Mouse (Mus musculus) thymus, adult 18-20 months (tissue): Measurements from ENCODE around the gene Myh1.

Experiments used
- DNase-seq, 2 experiments: peaks; one replicate each; pipeline ENCODE4 v3.0.0; 2022; ENCODE audit warnings: mixed read lengths in 2 of 2

Gene Myh1

DNA sequence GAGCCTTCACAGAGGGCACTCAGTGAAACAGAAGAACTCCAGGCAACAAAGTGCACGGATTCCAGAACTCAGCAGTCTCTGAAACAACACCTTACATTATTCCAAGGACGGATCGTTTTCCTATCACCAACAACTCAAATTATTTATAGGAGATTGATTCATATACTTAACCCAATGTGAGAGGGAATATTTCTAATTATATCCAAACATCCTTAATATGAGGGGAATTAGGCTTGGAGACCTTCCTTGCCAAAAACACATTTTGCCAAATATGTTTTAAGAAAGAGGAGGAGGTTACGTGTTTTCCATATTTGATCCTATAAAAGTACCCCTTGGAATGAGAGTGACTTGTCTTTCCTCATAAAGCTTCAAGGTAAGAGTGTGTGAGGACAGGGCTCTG, at the start of gene Myh1:
TSS of gene Myh1 (plus strand) at position 301 of the 400 bp plus-strand sequence.
- no peak for DNase-seq

DNA sequence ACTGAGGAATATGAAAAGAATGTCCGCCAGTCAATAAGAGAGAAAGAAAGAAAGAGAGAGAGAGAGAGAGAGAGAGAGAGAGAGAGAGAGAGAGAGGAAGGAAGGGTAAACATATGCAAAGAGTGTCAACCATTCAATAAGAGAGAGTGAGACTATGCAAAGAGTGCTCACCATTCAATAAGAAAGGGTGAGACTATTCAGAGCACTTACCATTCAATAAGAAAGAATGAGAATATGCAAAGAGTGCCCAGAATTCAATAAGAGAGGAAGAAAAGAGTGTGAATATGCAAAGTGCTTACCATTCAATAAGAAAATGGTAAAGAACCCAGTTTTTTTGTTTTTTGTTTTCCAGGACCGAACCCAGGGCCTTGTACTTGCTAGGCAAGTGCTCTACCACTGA, 49.6 kb upstream of the Myh1 start:
- DNase-seq, result no peak

DNA sequence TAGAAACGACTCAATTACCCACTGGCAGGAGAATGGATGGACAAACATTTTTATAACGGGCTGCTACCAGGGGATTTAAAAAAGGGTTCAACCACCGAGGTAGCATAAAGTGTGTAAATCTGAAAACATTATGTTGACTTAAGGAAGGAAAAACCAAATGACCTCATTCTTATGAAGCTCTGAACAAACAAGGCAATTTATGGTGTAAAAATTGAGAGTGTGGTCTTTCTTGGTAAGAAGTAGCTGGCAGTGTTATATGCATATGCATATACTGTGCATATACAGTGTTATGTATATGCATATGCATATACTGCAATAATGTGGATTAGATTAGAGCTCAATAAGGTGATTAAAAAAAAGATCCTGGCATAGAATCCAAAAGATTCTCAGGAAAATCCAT, 48.7 kb upstream of the Myh1 start:
- no peak for DNase-seq

DNA sequence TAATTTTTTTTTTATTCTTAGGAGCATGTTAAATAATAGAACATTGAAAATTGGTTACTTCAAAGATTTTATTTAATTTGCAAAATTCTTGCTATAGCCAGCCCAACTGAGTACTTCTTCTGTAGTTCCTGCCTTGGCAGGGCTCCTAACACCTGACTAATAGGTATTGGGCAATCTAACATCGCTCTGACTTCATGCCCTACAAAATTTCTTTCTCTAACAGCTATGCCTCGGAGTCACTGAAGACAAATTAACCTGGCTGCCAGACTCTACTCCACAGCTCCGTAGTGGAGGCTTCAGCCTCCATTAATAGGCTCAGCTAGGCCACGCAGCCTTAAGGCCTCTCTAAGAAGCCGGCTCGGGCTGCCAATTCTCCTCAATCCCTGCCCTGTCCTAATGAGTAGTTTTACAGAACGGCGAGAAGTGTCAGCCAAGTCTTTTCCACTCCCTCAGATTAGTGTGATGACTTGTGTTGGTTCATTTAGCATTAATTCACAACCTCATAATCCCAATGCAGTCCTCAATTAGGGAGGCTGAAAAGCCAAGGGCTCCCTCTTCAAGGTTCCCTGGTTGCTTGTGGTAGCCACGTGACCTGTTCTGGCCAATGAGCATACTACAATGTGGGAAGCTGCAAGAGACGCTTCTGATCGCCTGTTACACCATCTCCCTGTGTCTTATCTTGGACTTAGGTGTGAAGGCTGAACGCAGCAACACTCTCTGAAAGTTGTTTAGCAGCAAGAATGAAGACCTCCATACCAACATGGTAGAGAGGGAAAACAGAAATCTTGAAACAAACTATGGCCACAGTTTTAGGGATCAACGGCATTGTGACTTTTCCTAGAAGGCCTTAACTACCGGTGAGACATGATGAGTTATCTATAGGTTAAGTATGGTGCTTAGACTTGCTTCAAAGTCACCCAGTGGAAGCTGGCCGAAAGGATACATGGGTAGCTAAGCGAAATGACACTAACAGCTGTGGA, 47.9 kb upstream of the Myh1 start:
- no peak for DNase-seq

DNA sequence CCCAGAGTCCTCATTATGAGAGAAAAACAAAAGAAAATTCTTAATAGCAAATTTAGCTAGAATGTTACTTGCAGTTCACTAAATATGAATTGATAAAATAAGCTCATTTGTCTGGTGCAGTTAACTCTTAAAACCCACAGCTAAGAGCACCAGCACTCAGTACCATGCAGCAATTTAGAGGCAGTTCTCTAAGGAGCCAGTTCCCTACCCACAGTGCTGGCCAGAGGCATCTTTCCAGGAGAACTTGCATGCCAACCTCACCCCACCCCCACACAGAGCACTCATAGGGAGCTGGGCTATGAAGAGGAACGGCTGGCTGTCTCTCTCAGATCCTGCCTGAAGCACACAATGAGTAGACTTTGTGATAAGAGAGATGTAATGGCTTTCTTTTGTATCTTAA, 46.7 kb upstream of the Myh1 start:
- no peak for DNase-seq

DNA sequence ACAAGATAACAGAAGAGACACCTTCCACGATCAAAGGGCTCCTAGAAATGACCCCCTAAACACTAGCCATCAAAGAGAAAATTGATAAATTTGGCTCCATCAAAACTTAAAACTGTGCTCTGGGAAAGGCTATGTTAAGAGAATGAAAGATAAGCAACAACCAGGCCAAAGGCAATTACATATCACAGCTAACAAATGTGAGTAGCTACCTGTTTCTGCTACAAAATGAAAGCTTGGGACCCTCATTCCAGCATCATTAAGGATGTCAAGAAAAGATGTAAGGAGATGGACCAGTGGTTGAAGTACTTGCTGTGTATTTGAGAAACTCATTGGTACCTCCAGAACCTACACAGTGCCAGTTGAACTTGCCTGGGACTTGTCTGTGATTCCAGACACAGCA, 46.0 kb upstream of the Myh1 start:
- DNase-seq, result no peak

DNA sequence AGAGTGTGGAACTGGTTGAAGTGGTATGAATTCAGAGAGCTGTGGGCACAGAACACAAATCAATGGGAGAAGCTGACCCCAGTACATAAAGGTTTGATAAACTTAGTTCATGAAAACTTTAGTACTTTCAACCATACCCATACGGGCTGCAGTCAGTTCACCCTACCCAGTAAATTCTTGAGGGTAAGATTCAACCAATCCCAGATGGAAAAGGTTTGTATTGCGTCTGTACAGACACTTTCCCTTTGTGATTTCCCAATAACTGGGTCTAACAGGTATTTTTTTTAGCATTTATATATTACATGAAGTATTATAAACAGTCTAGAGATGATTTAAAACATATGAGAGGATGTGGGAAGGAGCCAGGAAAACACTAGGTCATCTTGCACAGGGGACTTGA, 44.2 kb upstream of the Myh1 start:
- DNase-seq, result no peak

DNA sequence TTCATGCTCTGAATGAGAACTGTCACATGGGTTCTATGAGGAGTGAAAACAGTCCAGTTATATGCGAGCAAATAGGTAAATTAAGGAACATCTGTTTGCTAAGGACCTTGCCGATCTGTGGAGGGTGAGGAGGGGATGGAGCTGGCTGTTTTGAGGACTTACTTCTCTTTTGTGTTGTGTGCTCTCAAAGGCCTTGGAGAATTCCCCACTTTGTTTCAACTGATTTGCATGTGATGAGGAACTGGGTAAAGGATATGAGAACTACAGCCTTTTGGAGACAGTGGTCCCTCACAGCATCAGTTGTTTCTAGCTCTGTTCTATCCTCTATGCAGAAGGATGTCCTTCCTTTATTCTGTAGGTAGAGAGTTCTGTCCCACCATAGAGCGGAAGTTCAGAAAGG, 39.7 kb upstream of the Myh1 start:
- DNase-seq, result no peak

DNA sequence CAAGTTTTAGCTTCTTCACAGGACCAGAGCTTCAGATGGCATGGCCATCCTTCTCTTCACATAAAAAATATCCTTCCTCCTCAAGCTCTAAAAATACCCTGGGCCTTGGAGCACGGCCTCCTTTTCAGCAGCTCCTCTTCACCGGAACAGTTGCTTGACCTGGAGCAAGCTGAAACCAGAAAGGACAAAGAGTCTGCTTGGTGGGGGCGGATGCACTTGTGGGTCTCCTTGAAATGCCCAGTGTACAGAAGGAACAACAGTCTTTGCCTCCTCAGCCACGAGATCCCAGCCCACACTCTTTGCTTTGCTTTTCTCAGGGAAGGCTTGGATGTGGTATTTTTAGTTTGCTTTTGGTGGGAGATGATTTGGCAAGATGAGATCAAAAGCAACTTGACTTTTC, 36.2 kb upstream of the Myh1 start:
- no peak for DNase-seq

DNA sequence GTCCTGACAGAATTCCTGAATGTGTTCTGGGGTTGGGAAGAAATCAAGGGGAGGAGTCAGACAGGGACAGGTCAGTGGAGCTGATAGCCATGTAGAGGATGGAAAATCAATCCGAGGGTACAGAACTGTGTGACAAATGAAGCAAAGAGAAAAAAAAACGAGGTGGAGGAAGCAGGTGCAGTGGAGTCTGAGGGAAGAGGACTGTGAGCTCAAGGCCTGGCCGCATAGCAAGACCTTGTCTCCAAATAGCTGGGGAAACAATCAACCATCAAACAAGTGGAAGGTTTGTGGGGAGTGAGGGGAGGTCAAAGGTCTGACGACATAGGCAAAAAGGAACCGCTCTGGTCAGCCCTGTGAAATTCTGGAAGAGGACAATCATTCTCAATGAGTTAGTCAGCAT, 35.0 kb upstream of the Myh1 start:
- no peak for DNase-seq

DNA sequence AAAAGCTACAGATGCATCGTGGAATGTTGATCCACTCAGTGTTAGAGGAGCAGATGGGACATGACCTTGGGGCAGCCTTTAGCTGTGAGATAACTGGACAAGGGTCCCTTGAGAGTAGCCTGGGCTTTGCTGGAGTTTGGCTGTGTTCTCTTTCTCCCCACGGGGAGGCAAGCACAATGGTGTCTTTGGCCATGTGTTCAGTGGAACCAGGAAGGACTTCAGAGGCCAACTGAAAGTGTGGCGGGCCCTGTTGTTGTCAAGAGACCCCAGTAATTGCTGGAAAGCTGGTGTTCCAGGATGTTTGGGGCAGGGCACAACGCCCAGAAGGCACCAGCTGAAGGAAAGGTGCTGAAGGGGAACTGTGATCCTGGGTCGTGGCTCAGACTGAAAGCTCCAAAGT, 30.6 kb upstream of the Myh1 start:
- no peak for DNase-seq

DNA sequence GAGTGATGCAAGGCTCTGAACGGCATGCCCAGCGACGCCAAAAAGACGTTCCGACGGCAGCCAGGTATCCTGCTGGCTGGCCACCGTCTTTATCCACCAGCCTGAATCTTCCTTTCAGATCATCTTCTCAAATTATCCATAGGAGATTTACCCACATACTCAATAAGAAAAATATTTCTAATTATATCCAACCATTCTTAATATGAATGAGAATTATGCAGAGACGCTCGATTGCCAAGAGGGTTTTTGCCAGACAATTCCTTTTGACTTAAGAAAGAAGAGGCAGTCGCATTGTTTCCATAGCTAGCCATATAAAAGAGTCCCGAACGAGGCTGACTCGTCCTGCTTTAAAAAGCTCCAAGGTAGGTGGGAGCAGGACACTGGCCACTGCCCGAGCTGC, 29.1 kb upstream of the Myh1 start, which contains the start of gene Myh2:
TSS of gene Myh2 (plus strand) at position 301 of the 400 bp plus-strand sequence.
- no peak for DNase-seq

DNA sequence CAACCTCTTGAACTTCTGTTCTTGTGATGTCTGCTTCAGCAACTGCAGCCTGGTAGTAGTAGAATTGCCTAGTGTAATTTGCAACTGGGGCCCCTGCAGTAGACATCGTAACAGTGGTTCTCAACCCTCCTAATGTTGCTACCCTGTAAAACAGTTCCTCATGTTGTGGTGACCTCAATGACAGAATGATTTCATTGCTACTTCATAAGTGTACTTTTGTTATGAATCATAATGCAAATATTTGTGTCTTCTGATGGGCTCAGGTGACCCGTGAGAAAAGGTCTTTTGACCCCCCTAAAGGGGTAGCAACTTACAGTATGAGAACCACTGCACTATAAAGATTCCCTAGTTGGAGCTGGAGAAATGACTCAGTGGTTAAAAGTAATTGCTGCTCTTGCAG, 27.4 kb upstream of the Myh1 start:
- no peak for DNase-seq

DNA sequence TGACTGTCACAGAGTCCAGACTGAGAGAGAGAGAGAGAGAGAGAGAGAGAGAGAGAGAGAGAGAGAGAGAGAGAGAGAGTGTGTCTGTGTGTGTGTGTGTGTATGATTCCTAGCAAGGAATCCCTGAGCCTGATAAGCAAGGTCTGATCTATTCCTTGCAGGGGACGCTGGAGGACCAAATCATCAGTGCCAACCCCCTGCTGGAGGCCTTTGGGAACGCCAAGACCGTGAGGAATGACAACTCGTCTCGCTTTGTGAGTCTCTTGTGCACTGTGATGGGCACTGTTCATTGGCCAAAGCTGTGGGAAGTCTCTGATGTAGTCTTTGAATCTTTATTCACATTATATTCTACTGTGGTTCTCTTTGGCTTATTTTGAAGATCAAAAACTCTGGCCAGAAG, 23.5 kb upstream of the Myh1 start:
- no peak for DNase-seq

DNA sequence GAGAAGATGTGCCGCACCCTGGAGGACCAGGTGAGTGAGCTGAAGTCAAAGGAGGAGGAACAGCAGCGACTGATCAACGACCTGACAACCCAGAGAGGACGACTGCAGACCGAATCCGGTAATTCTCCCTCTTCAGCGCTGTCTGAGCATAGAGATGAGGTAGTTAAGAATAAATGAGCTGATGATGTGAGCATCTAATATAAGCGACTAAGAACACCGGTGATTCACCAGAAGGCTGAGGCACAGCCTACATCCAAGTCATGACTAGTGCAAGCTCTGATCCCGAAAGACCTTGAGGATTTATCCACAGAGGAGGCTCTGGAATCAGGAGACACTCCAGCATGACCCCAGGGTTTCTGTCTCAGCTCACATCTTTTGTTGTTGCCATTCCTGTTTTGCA, 9.5 kb upstream of the Myh1 start:
- DNase-seq, result no peak

DNA sequence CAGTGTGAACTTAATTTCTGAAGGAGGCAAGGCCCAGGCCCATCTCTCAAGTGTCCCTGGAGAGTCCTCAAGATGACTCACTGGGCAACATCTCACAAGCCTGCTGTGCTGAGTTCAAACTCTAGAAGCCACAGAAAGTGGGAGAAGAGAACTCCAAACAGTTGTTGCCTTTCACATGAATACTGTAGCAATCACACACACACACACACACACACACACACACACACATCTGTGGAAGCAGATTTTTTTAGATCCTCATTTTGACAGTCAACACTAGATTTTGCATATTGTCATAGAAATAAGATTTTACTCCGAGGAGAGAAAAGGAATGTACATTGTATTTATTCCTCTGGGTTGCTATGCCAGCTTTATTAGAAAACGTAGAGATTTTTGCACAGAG, 9.0 kb upstream of the Myh1 start:
- no peak for DNase-seq

DNA sequence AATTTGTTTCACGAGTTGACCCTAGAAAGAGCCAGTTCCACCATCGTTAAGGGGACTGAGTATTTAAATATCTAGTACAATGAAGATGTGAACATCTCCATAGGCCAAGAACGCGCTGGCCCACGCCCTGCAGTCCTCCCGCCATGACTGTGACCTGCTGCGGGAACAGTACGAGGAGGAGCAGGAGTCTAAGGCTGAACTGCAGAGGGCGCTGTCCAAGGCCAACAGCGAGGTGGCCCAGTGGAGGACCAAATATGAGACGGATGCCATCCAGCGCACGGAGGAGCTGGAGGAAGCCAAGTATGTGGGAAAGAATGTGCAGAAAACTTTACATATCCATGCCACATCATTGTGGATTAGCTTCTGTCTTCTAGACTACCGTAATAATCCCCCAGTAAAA, 8.4 kb upstream of the Myh1 start:
- no peak for DNase-seq

DNA sequence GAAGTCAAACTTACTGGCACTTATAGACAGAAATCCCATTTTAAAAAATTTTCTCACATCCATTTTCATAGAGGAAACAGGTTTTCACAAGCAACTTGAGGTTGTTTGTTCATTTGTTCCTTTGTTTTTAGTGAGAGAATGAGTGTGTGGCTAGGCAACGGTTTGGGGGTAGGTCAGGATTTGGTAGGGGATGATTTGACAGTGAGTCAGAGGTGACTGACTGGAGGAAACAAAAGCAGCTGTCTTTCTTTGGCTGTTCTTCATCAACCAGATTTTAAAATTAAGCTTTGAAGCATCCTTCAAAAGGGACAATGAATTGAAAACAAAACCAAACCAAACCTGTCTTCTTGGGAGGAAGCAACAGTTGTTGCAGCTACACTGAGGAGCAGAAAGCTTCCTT, 531 bp upstream of the Myh1 start:
- DNase-seq, result no peak

DNA sequence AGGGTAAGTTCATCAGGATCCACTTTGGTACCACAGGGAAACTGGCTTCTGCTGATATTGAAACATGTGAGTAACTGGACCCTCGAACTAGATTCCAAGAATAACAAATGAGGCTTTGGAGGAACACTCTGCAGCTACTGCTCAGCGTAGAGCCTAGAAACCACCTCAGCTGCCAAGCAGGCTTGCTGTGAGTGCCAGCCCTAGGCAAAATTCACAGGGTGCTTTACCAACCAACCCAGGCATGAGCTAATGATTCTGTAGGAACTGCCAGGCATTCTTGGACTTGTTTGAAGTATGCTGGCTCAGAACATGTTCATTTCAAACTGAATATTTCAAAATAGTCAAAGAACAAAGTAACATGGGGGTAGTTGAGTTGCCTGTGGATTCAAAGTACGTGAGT, 4.9 kb downstream of the Myh1 start:
- DNase-seq, result no peak

DNA sequence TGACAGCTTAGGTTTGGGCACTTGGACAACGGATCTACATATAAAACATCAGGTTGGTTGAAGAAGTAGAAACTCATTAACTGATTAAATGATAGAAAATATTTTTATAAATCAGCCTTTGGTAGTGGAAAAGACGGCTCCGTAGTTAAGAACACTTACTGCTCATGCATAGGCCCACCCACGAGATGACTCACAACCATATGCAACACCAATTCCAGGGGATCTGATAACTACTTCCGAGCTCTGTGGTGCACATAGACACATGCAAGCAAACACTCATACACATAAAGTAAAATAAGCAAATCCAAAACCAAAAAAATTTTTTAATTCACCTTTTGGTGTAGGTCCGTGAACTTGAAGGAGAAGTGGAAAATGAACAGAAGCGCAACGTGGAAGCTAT, 22.0 kb downstream of the Myh1 start:
- DNase-seq, result no peak

DNA sequence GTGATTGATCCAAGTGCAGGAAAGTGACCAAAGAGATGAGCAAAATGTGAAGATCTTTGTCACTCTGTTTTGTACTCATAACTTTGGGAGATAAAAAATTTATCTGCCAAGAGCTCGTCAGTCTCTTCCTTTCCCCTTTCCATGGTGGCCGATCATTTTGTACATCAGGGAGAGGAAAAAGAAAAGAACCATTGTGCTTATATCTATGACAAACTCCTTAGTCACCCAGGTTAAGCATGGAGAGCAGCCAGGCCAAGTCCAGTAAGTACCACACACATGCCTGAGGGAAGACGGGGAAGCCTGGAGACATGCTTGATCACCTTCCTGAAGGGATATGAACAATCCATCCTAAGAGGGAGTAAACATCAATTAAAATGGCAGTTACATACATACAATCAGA, 24.6 kb downstream of the Myh1 start:
- no peak for DNase-seq

DNA sequence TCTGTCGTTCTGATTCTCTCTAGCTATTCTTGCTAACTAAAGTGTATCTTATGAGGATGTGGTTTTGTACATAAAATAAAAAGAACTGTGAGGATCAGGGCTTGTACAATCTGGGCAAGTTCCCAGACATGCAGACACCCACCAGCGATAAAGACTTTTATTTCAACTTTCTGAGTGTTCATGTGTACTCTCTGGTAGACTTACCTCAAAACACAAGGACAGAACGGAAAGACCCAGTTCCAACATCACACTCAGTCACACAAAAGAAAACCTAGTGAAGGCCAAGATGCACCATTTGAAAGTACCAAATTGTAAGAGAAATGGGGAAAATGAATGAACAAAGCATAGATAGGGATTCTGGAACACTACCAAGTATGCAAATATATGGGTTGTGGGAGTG, 28.9 kb downstream of the Myh1 start:
- DNase-seq, result no peak

DNA sequence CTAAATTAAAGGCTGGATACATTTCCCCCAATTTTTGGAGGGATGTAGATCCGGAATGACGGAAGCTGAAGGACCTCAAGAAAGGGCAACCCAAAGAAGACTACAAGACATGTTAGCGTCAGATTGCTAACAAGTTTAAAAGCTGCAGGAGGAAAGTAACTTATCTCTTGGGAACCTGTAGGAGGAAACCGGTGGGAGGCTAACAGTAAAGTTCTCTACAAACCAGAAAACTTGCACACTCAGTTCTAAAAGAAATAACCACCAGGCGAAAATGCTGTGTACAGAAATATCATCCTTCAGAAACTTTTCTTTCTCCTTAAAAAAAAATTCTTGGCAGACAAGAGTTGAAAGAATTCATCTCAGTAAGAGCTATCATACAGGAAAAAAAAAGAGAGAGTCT, 29.3 kb downstream of the Myh1 start:
- no peak for DNase-seq

DNA sequence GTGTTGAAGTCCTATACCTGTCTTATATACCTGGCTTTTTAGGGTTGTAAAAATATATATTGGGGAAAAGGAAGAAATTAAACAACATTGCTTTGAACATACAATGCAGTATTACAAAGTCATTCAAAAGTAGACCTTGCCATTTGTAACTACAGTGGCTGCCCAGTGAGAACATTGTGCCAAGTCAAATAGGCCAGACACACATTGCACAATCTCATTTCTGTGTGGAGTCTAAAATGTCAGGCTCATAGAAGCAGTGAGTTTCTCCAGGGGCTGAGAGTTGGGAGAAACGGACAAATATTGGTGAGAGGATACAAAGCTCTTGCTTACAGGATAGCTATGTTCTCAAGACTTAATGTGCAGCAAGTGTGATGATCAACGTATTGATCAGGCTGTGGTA, 30.1 kb downstream of the Myh1 start:
- no peak for DNase-seq
